Mouse (Mus musculus): Measurements from ENCODE around the gene Vmn1r235. TPM values are rescaled to one million over a fixed set of nuclear protein-coding genes. Genes with fewer than 3 reads are reported as not detected.

Vmn1r235 gene
- not detected in 2 replicates for polyA plus RNA-seq (2015; fragmentation: Nextera tagmentation; extraction: Ambion mirVana)

DNA sequence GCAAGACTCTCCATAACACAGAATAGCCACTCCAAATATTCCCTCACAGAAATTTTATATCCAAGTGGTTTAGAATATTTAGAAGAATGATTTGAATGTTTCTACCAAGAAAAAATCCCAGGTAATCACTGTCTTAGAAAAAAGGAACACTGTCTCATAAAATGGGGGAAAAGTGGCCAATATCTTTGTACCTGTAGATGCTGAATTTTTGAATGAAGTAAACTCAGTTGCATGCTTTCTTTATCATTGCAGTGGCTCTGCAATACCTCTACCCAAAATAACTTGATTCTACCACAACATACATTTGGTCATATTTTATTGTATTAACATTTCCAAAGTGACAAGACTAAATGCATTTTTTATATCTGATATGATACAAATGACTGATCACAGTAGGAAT lies at the start of gene Vmn1r235:
Gene Vmn1r235 (plus strand): TSS at position 301 of the 400 bp plus-strand sequence.

DNA sequence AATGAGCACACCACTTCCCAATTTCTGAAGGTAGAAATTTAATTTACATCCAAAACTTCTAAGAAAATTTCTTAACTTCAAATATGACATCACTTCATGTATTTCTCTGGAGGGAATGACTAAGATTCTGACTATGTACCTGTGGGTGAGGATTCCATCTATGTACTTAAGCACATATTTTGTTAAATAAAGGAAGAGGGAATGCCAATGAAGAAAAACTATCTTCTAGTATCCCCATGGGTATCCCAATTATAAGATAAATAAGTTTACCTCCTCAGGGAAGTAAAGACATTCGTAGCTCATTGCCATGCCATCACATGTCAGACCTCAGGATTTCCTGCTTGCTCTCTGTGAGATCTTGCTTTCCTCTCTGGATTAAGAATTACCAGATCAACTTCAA lies 30.4 kb upstream of the Vmn1r235 start, which contains the start of gene Vmn1r234:
Gene Vmn1r234 (plus strand): TSS at position 301 of the 400 bp plus-strand sequence.

DNA sequence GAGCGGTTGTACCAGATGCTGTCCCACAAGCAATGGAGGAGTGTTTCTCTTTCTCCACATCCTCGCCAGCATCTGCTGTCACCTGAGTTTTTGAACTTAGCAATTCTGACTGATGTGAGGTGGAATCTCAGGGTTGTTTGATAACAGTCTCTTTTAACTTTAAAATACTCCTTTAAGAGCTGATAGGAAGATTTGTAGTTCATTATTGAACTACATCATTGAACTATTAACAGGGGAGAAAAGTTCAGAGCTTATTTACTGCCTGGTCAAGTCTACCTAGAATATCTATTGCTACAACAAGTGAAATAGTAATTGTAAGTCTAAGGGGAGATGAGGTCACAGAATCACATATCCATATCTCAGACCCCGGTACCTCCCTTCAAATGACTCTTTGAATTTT lies 26.4 kb downstream of the Vmn1r235 start, which contains the start of gene Vmn1r236:
Gene Vmn1r236 (plus strand): TSS at position 301 of the 400 bp plus-strand sequence.

DNA sequence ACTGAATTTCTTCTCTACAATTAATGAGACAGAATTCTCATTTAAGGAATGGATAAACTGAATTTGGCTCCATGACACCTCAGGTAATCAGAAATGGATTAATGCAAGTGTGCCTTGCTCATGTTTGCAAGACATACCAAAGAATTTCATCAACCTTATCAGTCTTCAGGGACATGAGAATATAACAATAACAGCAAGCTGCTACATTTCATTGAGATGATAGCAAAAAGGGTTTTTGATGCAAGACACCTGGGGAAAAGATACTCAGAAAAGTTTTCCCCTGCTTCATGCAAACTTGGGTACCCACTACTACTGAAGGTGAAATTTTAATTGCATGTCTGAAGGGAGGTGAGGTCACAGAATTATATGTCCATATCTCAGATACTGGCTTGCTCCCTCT lies 55.4 kb downstream of the Vmn1r235 start, which contains the start of gene Vmn1r237:
Gene Vmn1r237 (plus strand): TSS at position 301 of the 400 bp plus-strand sequence.

Small RNAs within 50 kb of the gene (microRNA-seq; reads per million reads assigned to microRNA genes)
- not detected for gene Gm26384 (ENCODE audit: borderline replicate concordance, insufficient number of aligned reads)

Other genes starting within 250 kb of the Vmn1r235 start
- 10.3 and 10.5 TPM in 2 replicates for gene Zfp160, start 247.5 kb upstream of the Vmn1r235 start, polyA plus RNA-seq (2015; fragmentation: Nextera tagmentation; extraction: Ambion mirVana)
- not detected in 2 replicates for gene Vmn1r234, start 30.3 kb upstream of the Vmn1r235 start, polyA plus RNA-seq (2015; fragmentation: Nextera tagmentation; extraction: Ambion mirVana)
- not detected in 2 replicates for gene Vmn1r236, start 26.5 kb downstream of the Vmn1r235 start, polyA plus RNA-seq (2015; fragmentation: Nextera tagmentation; extraction: Ambion mirVana)
- gene Vmn1r237, start 55.5 kb downstream of the Vmn1r235 start, polyA plus RNA-seq (2015; fragmentation: Nextera tagmentation; extraction: Ambion mirVana): not detected in 2 replicates
- gene Zfp677, start 127.3 kb downstream of the Vmn1r235 start, polyA plus RNA-seq (2015; fragmentation: Nextera tagmentation; extraction: Ambion mirVana): 6.4 and 6.7 TPM in 2 replicates
- 7.4 TPM in 2 replicates for gene Zfp54, start 166.8 kb downstream of the Vmn1r235 start, polyA plus RNA-seq (2015; fragmentation: Nextera tagmentation; extraction: Ambion mirVana)
- gene Zfp51, start 194.0 kb downstream of the Vmn1r235 start, polyA plus RNA-seq (2015; fragmentation: Nextera tagmentation; extraction: Ambion mirVana): 14.5 and 15.4 TPM in 2 replicates
- 6.4 and 8.0 TPM in 2 replicates for gene Zfp53, start 232.6 kb downstream of the Vmn1r235 start, polyA plus RNA-seq (2015; fragmentation: Nextera tagmentation; extraction: Ambion mirVana)

All from adrenal gland, postnatal 0 days (tissue).